Mouse (Mus musculus): ENCODE results near the gene Acad12. TPM values are rescaled to one million over a fixed set of nuclear protein-coding genes. Genes with fewer than 3 reads are reported as not detected.

Gene Acad12
- 2.4 and 3.4 TPM in 2 replicates for polyA plus RNA-seq (2014; fragmentation: Nextera tagmentation; extraction: Ambion mirVana)

DNA sequence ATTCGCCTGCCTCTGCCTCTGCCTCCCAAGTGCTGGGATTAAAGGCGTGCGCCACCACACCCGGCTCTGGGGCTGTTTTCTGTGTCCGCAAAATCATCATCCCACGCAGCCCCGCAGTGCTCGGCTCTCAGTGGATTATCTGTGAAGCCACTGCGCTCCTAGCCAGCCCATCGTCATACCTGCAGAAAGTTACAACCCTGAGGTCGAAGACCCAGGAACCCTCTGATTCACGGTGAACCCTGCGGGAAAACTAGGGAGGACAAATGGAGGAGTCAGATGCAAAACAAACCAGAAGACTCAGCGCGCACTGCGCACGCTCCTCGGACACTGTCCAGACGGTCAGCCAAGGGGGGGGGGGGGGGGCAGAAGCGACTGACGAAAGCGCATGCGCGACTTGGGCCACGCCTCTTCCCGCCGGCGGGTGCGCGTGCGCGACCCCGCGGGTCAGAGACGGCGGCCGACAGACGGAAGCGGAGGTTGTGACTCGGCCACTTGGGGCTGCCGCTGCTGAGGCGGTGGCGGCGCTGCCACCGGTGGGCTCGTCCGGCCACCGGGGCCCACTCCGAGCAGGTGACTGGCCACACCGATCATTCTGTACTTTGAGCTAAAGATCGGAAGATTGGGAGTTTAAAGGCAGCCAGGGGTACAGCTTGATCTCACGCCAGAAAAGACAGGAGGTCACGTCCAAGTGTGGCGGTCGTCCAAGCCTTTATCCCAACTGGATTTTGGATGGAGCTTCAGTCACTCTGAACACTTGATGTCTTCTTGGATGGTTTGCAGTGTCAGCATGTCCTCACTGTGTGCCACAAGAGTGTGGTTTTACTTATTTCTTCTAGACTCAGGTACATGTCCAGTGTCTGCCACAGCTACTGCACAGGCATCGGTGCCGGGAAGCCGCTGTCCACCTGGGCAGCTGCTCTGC is at the start of gene Acad12:
Gene Acad12 (minus strand): TSS at position 347 of the 922 bp plus-strand sequence.
- under 1% methylated on average over 56 of the region's 58 CpGs for WGBS
- H3K27me3 ChIP-seq (replicated peaks; ENCODE audit: control insufficient read depth, insufficient read depth, low read length): no peaks in the 10 kb centered on the region
- no peaks in the 10 kb centered on the region for H3K36me3 ChIP-seq (ENCODE audit: control insufficient read depth, insufficient read depth, low read length)
- H3K9me3 ChIP-seq (ENCODE audit: control insufficient read depth, low read length): no peaks in the 10 kb centered on the region
- ATAC-seq (replicated peaks; ENCODE audit: low FRiP score, low TSS enrichment, low read depth): peak; percentile 83
- H3K9ac ChIP-seq (ENCODE audit: low read length): peak within 1 kb of the TSS; percentile 76
- H3K27ac ChIP-seq (ENCODE audit: low read depth): peak within 1 kb of the TSS; percentile 77; the same call in 1 of the 2 replicates
- DNase-seq (ENCODE audit: low spot score): peak; percentile 92
- H3K4me2 ChIP-seq (ENCODE audit: low read length): peak within 1 kb of the TSS; percentile 59
- H3K4me1 ChIP-seq (replicated peaks; ENCODE audit: control insufficient read depth, insufficient read depth, low read length): no peaks in the 10 kb centered on the region; the same call in 1 of the 2 replicates
- H3K4me3 ChIP-seq (ENCODE audit: low read depth, low read length): peak within 1 kb of the TSS; percentile 91

DNA sequence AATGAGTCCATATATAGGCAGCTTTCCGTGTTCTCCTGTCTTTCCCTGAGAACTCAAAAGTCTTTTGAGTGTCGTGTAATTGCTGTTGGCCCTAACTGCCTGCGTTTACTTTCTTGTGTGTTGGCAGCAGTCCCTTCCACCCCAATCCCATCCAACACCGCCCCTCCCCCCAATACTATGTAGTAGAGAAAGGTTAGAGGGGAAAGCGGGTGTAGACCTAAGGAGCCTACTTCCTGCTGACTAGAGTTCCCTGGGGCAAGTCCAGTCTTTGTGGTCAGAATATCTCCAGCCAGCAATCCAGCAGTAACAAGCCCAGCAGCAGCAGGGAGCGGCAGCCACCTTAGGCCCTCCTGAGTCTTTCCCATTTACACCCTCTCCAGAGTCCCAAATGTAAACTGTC is 49.7 kb upstream of the Acad12 start:
- no peaks in the 10 kb centered on the region for H3K4me1 ChIP-seq (replicated peaks; ENCODE audit: control insufficient read depth, insufficient read depth, low read length)
- H3K36me3 ChIP-seq (ENCODE audit: control insufficient read depth, insufficient read depth, low read length): peaks cover 55% of the 10 kb centered on the region
- 79% methylated on average over 6 of the region's 6 CpGs for WGBS

DNA sequence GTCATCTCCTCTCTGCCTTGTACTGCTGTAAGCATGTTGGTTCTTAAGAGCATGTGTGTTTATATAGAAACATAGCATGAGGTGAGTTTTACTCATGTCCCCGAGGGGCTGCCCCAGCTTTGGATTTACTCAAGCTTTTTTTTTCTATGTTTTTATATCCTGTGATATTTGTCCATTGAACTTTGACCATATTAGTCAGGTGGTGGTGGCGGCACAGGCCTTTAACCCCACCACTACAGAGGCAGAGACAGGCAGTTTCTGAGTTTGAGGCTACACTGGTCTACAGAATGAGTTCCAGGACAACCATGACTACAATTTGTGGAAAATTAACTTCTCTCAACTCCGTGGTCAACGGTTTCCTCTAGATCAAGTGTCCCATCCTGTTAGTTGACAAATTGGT is 48.3 kb upstream of the Acad12 start:
- no peaks in the 10 kb centered on the region for H3K27me3 ChIP-seq (replicated peaks; ENCODE audit: control insufficient read depth, insufficient read depth, low read length)
- peaks cover 46% of the 10 kb centered on the region for H3K36me3 ChIP-seq (ENCODE audit: control insufficient read depth, insufficient read depth, low read length)
- no peak overlapping the region for H3K4me3 ChIP-seq (ENCODE audit: low read depth, low read length)
- no peak overlapping the region for H3K4me2 ChIP-seq (ENCODE audit: low read length)
- H3K9me3 ChIP-seq (ENCODE audit: control insufficient read depth, low read length): no peaks in the 10 kb centered on the region
- no peak overlapping the region for H3K9ac ChIP-seq (ENCODE audit: low read length)
- no peak for DNase-seq (ENCODE audit: low spot score)
- 83% methylated on average over 4 of the region's 4 CpGs for WGBS
- H3K27ac ChIP-seq (ENCODE audit: low read depth): no peak overlapping the region
- ATAC-seq (replicated peaks; ENCODE audit: low FRiP score, low TSS enrichment, low read depth): no peak
- 0 out of 2 replicates have a peak, but pooled peaks cover under 1% of the 10 kb centered on the region for H3K4me1 ChIP-seq (replicated peaks; ENCODE audit: control insufficient read depth, insufficient read depth, low read length)

More for the DNA sequence above, 49.7 kb upstream of the Acad12 start:
- DNase-seq (ENCODE audit: low spot score) (no peak), ATAC-seq (replicated peaks; ENCODE audit: low FRiP score, low TSS enrichment, low read depth) (no peak)
- Histone ChIP-seq H3K27ac (ENCODE audit: low read depth) (no peak overlapping the region), H3K4me2 (ENCODE audit: low read length) (no peak overlapping the region), H3K27me3 (replicated peaks; ENCODE audit: control insufficient read depth, insufficient read depth, low read length) (no peaks in the 10 kb centered on the region), H3K4me3 (ENCODE audit: low read depth, low read length) (no peak overlapping the region), H3K9me3 (ENCODE audit: control insufficient read depth, low read length) (no peaks in the 10 kb centered on the region), H3K9ac (ENCODE audit: low read length) (no peak overlapping the region)

DNA sequence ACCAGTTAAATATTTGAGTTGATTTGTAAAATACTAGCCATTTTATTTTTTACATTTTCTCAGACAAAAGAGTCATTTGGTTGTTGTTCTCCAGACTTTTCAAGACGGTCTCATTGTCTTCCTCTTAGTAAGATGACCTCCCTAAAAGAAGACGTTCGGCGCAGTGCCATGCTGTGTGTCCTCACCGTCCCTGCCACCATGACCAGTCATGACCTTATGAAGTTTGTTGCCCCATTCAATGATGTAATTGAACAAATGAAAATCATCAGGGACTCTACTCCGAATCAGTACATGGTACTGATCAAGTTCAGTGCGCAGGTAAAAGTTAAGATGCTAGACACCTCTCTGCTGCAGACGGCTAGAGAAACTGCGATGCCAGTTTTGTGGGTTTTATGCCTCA is 46.2 kb upstream of the Acad12 start:
- 95% methylated on average over 9 of the region's 9 CpGs for WGBS
- Histone ChIP-seq H3K4me3 (ENCODE audit: low read depth, low read length) (no peak overlapping the region), H3K4me1 (replicated peaks; ENCODE audit: control insufficient read depth, insufficient read depth, low read length) (peaks cover 12% of the 10 kb centered on the region), H3K27ac (ENCODE audit: low read depth) (no peak overlapping the region), H3K9ac (ENCODE audit: low read length) (no peak overlapping the region), H3K27me3 (replicated peaks; ENCODE audit: control insufficient read depth, insufficient read depth, low read length) (no peaks in the 10 kb centered on the region), H3K4me2 (ENCODE audit: low read length) (no peak overlapping the region), H3K36me3 (ENCODE audit: control insufficient read depth, insufficient read depth, low read length) (peaks cover 43% of the 10 kb centered on the region), H3K9me3 (ENCODE audit: control insufficient read depth, low read length) (no peaks in the 10 kb centered on the region)
- DNase-seq (ENCODE audit: low spot score): no peak
- ATAC-seq (replicated peaks; ENCODE audit: low FRiP score, low TSS enrichment, low read depth): no peak

DNA sequence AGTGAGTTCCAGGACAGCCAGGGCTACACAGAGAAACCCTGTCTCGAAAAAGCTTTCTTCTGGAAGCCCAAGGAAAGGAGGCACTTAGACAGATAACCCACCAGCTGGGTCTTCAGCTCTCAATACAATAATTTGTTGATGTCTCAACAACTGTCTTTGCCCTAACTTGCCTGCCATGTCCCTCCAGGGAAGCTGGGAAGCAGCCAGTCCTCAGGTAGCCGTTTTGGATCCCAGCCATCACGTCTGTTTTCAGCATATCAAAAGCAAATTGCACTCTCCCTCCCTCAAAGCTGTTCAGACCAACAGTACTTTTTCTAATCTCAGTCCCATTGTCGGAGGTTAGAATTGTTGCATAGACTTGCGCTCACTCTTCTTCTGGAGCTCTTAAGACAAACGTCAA is 45.3 kb upstream of the Acad12 start:
- ATAC-seq (replicated peaks; ENCODE audit: low FRiP score, low TSS enrichment, low read depth): no peak

DNA sequence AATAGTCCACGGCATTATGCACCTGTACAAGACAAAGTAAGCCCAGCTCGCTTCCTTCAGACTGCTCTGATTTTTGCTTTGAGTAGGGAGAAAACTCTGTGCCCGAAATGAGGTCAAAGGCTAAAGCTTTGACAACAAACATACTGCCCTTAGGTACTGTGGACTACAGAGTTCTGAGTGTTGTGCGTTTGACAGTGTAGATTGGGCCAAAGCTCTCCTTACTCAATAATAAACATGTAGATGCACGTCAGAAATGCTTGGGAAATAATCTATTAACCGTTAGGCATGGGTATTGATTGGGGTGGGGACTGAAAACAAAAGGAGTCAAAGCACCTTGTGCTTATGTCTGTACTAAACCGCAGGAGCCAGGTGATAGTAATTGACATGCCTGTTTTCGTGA is 44.7 kb upstream of the Acad12 start:
- Histone ChIP-seq H3K4me1 (replicated peaks; ENCODE audit: control insufficient read depth, insufficient read depth, low read length) (peaks cover 17% of the 10 kb centered on the region), H3K4me3 (ENCODE audit: low read depth, low read length) (no peak overlapping the region), H3K9me3 (ENCODE audit: control insufficient read depth, low read length) (no peaks in the 10 kb centered on the region), H3K36me3 (ENCODE audit: control insufficient read depth, insufficient read depth, low read length) (peaks cover 35% of the 10 kb centered on the region), H3K27ac (ENCODE audit: low read depth) (no peak overlapping the region), H3K27me3 (replicated peaks; ENCODE audit: control insufficient read depth, insufficient read depth, low read length) (no peaks in the 10 kb centered on the region), H3K4me2 (ENCODE audit: low read length) (no peak overlapping the region), H3K9ac (ENCODE audit: low read length) (no peak overlapping the region)
- ATAC-seq (replicated peaks; ENCODE audit: low FRiP score, low TSS enrichment, low read depth) (no peak), DNase-seq (ENCODE audit: low spot score) (no peak)
- WGBS: 89% methylated on average over 8 of the region's 8 CpGs

More for the DNA sequence above, 45.3 kb upstream of the Acad12 start:
- no peak for DNase-seq (ENCODE audit: low spot score)
- peaks cover 17% of the 10 kb centered on the region for H3K4me1 ChIP-seq (replicated peaks; ENCODE audit: control insufficient read depth, insufficient read depth, low read length)
- no peak overlapping the region for H3K27ac ChIP-seq (ENCODE audit: low read depth)
- H3K27me3 ChIP-seq (replicated peaks; ENCODE audit: control insufficient read depth, insufficient read depth, low read length): no peaks in the 10 kb centered on the region
- H3K9me3 ChIP-seq (ENCODE audit: control insufficient read depth, low read length): no peaks in the 10 kb centered on the region
- 87% methylated on average over 6 of the region's 6 CpGs for WGBS
- no peak overlapping the region for H3K4me2 ChIP-seq (ENCODE audit: low read length)
- no peak overlapping the region for H3K4me3 ChIP-seq (ENCODE audit: low read depth, low read length)
- H3K9ac ChIP-seq (ENCODE audit: low read length): no peak overlapping the region
- H3K36me3 ChIP-seq (ENCODE audit: control insufficient read depth, insufficient read depth, low read length): peaks cover 39% of the 10 kb centered on the region

DNA sequence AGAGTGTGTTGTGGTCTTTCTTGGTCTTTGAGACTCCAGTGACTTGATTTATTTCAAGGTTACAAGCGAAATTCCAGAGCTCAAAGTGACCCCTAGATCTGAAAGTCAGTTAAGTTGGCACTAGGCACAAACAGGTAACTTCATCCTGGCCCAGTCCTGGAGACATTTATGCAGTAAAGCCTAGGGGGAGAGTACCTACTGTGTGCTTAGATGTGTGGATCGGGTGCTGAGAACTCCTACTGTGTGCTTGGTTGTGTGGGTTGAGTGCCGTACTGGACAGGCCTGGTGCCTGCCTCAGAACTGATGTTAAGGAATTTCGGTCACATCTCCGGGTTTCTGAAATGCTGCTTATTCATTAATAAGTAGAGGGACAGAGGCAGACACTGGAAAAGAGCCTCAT is 42.8 kb upstream of the Acad12 start:
- 83% methylated on average over 5 of the region's 5 CpGs for WGBS
- H3K27me3 ChIP-seq (replicated peaks; ENCODE audit: control insufficient read depth, insufficient read depth, low read length): no peaks in the 10 kb centered on the region
- H3K4me3 ChIP-seq (ENCODE audit: low read depth, low read length): peak overlapping the region; percentile 99
- peaks cover 33% of the 10 kb centered on the region for H3K36me3 ChIP-seq (ENCODE audit: control insufficient read depth, insufficient read depth, low read length)
- no peak for DNase-seq (ENCODE audit: low spot score)
- H3K4me2 ChIP-seq (ENCODE audit: low read length): peak overlapping the region; percentile 88
- ATAC-seq (replicated peaks; ENCODE audit: low FRiP score, low TSS enrichment, low read depth): no peak
- H3K9ac ChIP-seq (ENCODE audit: low read length): peak overlapping the region; percentile 87
- no peak overlapping the region for H3K27ac ChIP-seq (ENCODE audit: low read depth)
- peaks cover 17% of the 10 kb centered on the region for H3K4me1 ChIP-seq (replicated peaks; ENCODE audit: control insufficient read depth, insufficient read depth, low read length)
- H3K9me3 ChIP-seq (ENCODE audit: control insufficient read depth, low read length): no peaks in the 10 kb centered on the region

DNA sequence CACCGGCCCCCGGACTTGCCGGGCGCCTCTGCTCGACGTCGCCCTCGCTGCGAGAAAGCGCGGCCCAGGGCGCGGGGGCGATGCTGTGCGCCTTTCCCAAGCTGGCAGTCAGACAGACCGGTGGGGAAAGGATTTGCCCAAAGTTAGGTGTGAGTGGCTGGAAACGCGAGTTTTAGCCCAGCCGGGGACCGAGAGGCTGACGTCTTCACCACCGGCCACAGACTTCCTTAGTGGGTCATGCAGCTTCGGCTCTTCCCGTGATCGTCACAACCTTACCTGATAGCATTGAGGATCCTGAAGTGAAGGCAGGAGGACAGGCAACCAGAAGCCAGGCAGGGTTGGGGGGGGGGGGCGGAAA is 42.1 kb upstream of the Acad12 start:
- no peak for DNase-seq (ENCODE audit: low spot score)
- under 1% methylated on average over 25 of the region's 26 CpGs for WGBS

More for the DNA sequence above, 42.1 kb upstream of the Acad12 start:
- H3K36me3 ChIP-seq (ENCODE audit: control insufficient read depth, insufficient read depth, low read length): peaks cover 27% of the 10 kb centered on the region
- peak; percentile 15 for ATAC-seq (replicated peaks; ENCODE audit: low FRiP score, low TSS enrichment, low read depth)
- peak overlapping the region; percentile 87 for H3K9ac ChIP-seq (ENCODE audit: low read length)
- H3K4me3 ChIP-seq (ENCODE audit: low read depth, low read length): peak overlapping the region; percentile 99
- peak overlapping the region; percentile 38; the same call in 1 of the 2 replicates for H3K27ac ChIP-seq (ENCODE audit: low read depth)
- peaks cover 17% of the 10 kb centered on the region for H3K4me1 ChIP-seq (replicated peaks; ENCODE audit: control insufficient read depth, insufficient read depth, low read length)
- H3K9me3 ChIP-seq (ENCODE audit: control insufficient read depth, low read length): no peaks in the 10 kb centered on the region
- no peaks in the 10 kb centered on the region for H3K27me3 ChIP-seq (replicated peaks; ENCODE audit: control insufficient read depth, insufficient read depth, low read length)
- H3K4me2 ChIP-seq (ENCODE audit: low read length): peak overlapping the region; percentile 88
